Mouse (Mus musculus): ENCODE results near the gene Top3a. TPM values are rescaled to one million over a fixed set of nuclear protein-coding genes. Genes with fewer than 3 reads are reported as not detected.

Top3a gene
- polyA plus RNA-seq, 1 experiment: 20.4 TPM

GRCm38 (mm10) chr11:60770776-60771175 lies 6.4 kb downstream of the Top3a start:
- Histone ChIP-seq H3K4me3 (ENCODE audit: low read depth, low read length) (no peak overlapping the region), H3K9me3 (replicated peaks; ENCODE audit: control insufficient read depth, insufficient read depth, low read length, poor library complexity, severe bottlenecking) (no peaks in the 10 kb centered on the region), H3K9ac (ENCODE audit: low read depth, poor library complexity, severe bottlenecking) (no peak overlapping the region), H3K27me3 (ENCODE audit: control insufficient read depth, insufficient read depth, low read length, poor library complexity, severe bottlenecking) (no peaks in the 10 kb centered on the region), H3K27ac (ENCODE audit: insufficient read depth, low read length) (no peak overlapping the region), H3K36me3 (ENCODE audit: control insufficient read depth, insufficient read depth, low read length, poor library complexity, severe bottlenecking) (no peaks in the 10 kb centered on the region), H3K4me1 (ENCODE audit: control insufficient read depth, insufficient read depth, low read length) (no peaks in the 10 kb centered on the region)
- TF ChIP-seq CTCF (IDR thresholded peaks at IDR 0.05; ENCODE audit: low read depth, low read length): no peak

- no peak overlapping the region for H3K9ac ChIP-seq (ENCODE audit: low read depth, poor library complexity, severe bottlenecking)
- TF ChIP-seq POLR2A (IDR thresholded peaks at IDR 0.05; ENCODE audit: insufficient read depth, low read length) (no peak), CTCF (IDR thresholded peaks at IDR 0.05; ENCODE audit: low read depth, low read length) (no peak), EP300 (IDR thresholded peaks at IDR 0.05; ENCODE audit: insufficient read depth, low read depth, low read length) (no peak)
- no peak overlapping the region for H3K4me3 ChIP-seq (ENCODE audit: low read depth, low read length)
- H3K27ac ChIP-seq (ENCODE audit: insufficient read depth, low read length): no peak overlapping the region
- H3K36me3 ChIP-seq (ENCODE audit: control insufficient read depth, insufficient read depth, low read length, poor library complexity, severe bottlenecking): no peaks in the 10 kb centered on the region
- no peaks in the 10 kb centered on the region for H3K27me3 ChIP-seq (ENCODE audit: control insufficient read depth, insufficient read depth, low read length, poor library complexity, severe bottlenecking)
- no peaks in the 10 kb centered on the region for H3K4me1 ChIP-seq (ENCODE audit: control insufficient read depth, insufficient read depth, low read length)
- no peaks in the 10 kb centered on the region for H3K9me3 ChIP-seq (replicated peaks; ENCODE audit: control insufficient read depth, insufficient read depth, low read length, poor library complexity, severe bottlenecking)
These were observed 7.8 kb downstream of the Top3a start for GRCm38 (mm10) chr11:60769322-60769721.

- no peak overlapping the region for H3K27ac ChIP-seq (ENCODE audit: insufficient read depth, low read length)
- H3K9me3 ChIP-seq (replicated peaks; ENCODE audit: control insufficient read depth, insufficient read depth, low read length, poor library complexity, severe bottlenecking): no peaks in the 10 kb centered on the region
- H3K36me3 ChIP-seq (ENCODE audit: control insufficient read depth, insufficient read depth, low read length, poor library complexity, severe bottlenecking): no peaks in the 10 kb centered on the region
- TF ChIP-seq POLR2A (IDR thresholded peaks at IDR 0.05; ENCODE audit: insufficient read depth, low read length): no peak
- no peaks in the 10 kb centered on the region for H3K27me3 ChIP-seq (ENCODE audit: control insufficient read depth, insufficient read depth, low read length, poor library complexity, severe bottlenecking)
- no peak overlapping the region for H3K4me3 ChIP-seq (ENCODE audit: low read depth, low read length)
- no peaks in the 10 kb centered on the region for H3K4me1 ChIP-seq (ENCODE audit: control insufficient read depth, insufficient read depth, low read length)
- no peak overlapping the region for H3K9ac ChIP-seq (ENCODE audit: low read depth, poor library complexity, severe bottlenecking)
These were observed 10.2 kb downstream of the Top3a start for GRCm38 (mm10) chr11:60766969-60767368.

- Histone ChIP-seq H3K4me1 (ENCODE audit: control insufficient read depth, insufficient read depth, low read length) (no peaks in the 10 kb centered on the region), H3K36me3 (ENCODE audit: control insufficient read depth, insufficient read depth, low read length, poor library complexity, severe bottlenecking) (peaks cover 11% of the 10 kb centered on the region), H3K27me3 (ENCODE audit: control insufficient read depth, insufficient read depth, low read length, poor library complexity, severe bottlenecking) (no peaks in the 10 kb centered on the region), H3K27ac (ENCODE audit: insufficient read depth, low read length) (no peak overlapping the region), H3K9ac (ENCODE audit: low read depth, poor library complexity, severe bottlenecking) (no peak overlapping the region), H3K4me3 (ENCODE audit: low read depth, low read length) (no peak overlapping the region), H3K9me3 (replicated peaks; ENCODE audit: control insufficient read depth, insufficient read depth, low read length, poor library complexity, severe bottlenecking) (no peaks in the 10 kb centered on the region)
- TF ChIP-seq CTCF (IDR thresholded peaks at IDR 0.05; ENCODE audit: low read depth, low read length): no peak
- no peak for TF ChIP-seq POLR2A (IDR thresholded peaks at IDR 0.05; ENCODE audit: insufficient read depth, low read length)
- TF ChIP-seq EP300 (IDR thresholded peaks at IDR 0.05; ENCODE audit: insufficient read depth, low read depth, low read length): no peak
These were observed 15.5 kb downstream of the Top3a start for GRCm38 (mm10) chr11:60761681-60762080.

GRCm38 (mm10) chr11:60755570-60755969 lies 21.6 kb downstream of the Top3a start:
- Histone ChIP-seq H3K4me1 (ENCODE audit: control insufficient read depth, insufficient read depth, low read length) (no peaks in the 10 kb centered on the region), H3K9me3 (replicated peaks; ENCODE audit: control insufficient read depth, insufficient read depth, low read length, poor library complexity, severe bottlenecking) (no peaks in the 10 kb centered on the region), H3K9ac (ENCODE audit: low read depth, poor library complexity, severe bottlenecking) (no peak overlapping the region), H3K4me3 (ENCODE audit: low read depth, low read length) (no peak overlapping the region), H3K27ac (ENCODE audit: insufficient read depth, low read length) (no peak overlapping the region), H3K27me3 (ENCODE audit: control insufficient read depth, insufficient read depth, low read length, poor library complexity, severe bottlenecking) (no peaks in the 10 kb centered on the region), H3K36me3 (ENCODE audit: control insufficient read depth, insufficient read depth, low read length, poor library complexity, severe bottlenecking) (peaks cover 40% of the 10 kb centered on the region)
- TF ChIP-seq EP300 (IDR thresholded peaks at IDR 0.05; ENCODE audit: insufficient read depth, low read depth, low read length) (no peak), POLR2A (IDR thresholded peaks at IDR 0.05; ENCODE audit: insufficient read depth, low read length) (no peak), CTCF (IDR thresholded peaks at IDR 0.05; ENCODE audit: low read depth, low read length) (no peak)

- Histone ChIP-seq H3K4me1 (ENCODE audit: control insufficient read depth, insufficient read depth, low read length) (no peaks in the 10 kb centered on the region), H3K9ac (ENCODE audit: low read depth, poor library complexity, severe bottlenecking) (no peak overlapping the region), H3K36me3 (ENCODE audit: control insufficient read depth, insufficient read depth, low read length, poor library complexity, severe bottlenecking) (peaks cover 8% of the 10 kb centered on the region), H3K27ac (ENCODE audit: insufficient read depth, low read length) (peak overlapping the region; percentile 81), H3K9me3 (replicated peaks; ENCODE audit: control insufficient read depth, insufficient read depth, low read length, poor library complexity, severe bottlenecking) (no peaks in the 10 kb centered on the region), H3K4me3 (ENCODE audit: low read depth, low read length) (no peak overlapping the region), H3K27me3 (ENCODE audit: control insufficient read depth, insufficient read depth, low read length, poor library complexity, severe bottlenecking) (no peaks in the 10 kb centered on the region)
- TF ChIP-seq POLR2A (IDR thresholded peaks at IDR 0.05; ENCODE audit: insufficient read depth, low read length) (no peak), CTCF (IDR thresholded peaks at IDR 0.05; ENCODE audit: low read depth, low read length) (no peak), EP300 (IDR thresholded peaks at IDR 0.05; ENCODE audit: insufficient read depth, low read depth, low read length) (peak; percentile 72)
These were observed 36.8 kb downstream of the Top3a start for GRCm38 (mm10) chr11:60740321-60740720.

Measured in ES-Bruce4 (cell line).